Mouse (Mus musculus) neural tube, postnatal 0 days (tissue): ENCODE data around the gene Phyhd1. TPM values are rescaled to one million over a fixed set of nuclear protein-coding genes. Genes with fewer than 3 reads are reported as not detected.

Experiments used
- polyA plus RNA-seq: library from polyadenylated mRNA; unstranded; fragments of >200 nt; fragmentation: Nextera tagmentation; extraction: Ambion mirVana; gene quantifications from 2 replicates; pipeline ENCODE4 v1.2.1, GENCODE M21; 2015

Phyhd1 gene
- 7.3 and 8.3 TPM in 2 replicates for polyA plus RNA-seq

DNA sequence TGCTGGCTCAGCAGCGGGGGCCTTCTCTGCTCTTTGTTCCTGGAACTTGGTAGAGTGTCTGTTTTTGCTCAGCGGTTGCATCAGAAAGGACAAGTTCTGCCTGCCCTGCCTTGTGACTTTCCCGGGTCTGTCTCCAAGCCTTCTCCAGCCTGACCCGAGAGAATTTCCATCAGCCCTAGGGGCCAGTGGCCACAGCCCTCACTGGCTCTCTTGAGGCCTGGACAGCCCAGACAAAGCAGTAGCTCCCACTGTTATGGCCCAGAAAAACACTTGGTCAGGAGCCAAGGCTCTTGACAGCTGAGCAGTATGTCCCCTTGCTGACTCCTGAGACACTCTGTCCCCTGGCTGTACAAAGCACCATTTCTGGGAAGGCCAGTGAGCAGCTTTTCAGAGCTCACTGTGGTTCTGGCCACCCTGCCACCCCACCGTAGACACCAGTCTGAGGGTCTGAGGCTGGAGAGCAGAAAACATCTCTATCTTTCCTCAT, at the start of gene Phyhd1:
TSS of gene Phyhd1 (plus strand) at position 437 of the 487 bp plus-strand sequence.

GRCm38 (mm10) chr2:30237199-30237880, 28.7 kb upstream of the Phyhd1 start, which contains the start of gene Lrrc8a:
Gene Lrrc8a, plus strand, starts transcription at chr2:30237715.

DNA sequence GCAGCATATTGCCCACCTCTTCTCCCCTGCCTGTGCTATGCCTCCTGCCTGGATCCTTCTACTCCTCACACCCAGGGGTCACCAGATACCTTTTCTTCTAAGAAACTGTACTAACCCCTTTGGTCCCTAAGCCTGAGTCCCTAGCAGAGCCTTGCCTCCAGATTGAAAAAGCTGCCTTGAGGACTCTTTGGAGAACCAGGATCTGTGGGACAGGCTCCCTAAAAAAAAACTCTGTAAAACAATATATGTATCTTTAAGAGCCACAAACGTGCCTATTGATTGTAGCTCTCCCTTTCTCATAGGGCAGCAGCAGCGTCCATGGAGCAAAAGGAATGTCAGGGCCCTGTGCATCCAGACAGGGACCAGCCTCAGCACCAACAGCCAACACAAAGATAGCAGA, 25.7 kb upstream of the Phyhd1 start, which contains the start of gene Gm28035:
TSS of gene Gm28035 (plus strand) at position 301 of the 400 bp plus-strand sequence.

GRCm38 (mm10) chr2:30280743-30281142, 14.7 kb downstream of the Phyhd1 start, which contains the start of gene Gm28038:
Gene Gm28038, plus strand, starts transcription at chr2:30281043.

DNA sequence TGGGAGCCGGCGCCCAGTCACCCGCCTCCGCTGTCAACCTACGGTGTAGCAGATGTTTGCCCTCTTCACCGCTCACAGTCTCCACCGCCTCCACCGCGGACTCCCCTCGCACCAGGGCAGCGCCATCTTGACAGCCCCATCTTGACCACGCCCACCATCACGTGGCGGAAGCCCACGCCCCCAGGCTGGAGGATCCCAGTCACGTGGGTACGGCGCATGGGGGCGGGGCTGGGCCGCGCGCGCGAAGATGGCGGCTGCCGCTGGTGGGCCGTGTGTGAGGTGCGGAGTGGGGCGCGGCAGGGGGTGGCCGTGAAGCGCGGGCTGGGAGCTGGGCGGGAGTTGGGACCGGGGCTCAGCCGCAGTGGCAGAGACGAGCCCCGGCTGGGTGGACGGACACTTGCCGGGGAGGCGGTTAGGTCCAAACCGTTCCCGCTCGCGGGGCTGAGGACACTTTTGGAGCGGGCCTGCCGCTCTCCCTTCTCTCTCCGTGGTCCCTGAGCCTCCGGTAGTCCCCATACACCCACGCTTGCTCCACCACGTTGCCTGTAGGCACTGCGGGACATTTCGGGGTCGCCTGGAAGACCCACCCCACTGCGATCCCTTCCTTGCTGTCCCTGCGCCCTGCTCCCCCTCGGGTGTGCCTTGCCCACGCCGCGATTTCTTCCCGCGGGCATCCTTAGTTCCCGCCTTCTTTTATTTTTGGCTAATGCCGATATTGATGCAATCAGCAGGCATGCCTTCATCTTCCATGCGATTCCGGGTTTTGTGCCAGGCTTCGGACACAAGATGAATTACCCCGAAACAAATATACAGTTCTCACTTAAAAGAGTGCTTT, 20.4 kb downstream of the Phyhd1 start, which contains the start of the genes Dolk and Nup188:
TSS of gene Dolk (minus strand) at position 143 of the 835 bp plus-strand sequence.
TSS of gene Nup188 (plus strand) at position 206 of the 835 bp plus-strand sequence.

Other genes with a start within 250 kb of the Phyhd1 start
- gene Wdr34, start 217.3 kb upstream of the Phyhd1 start, polyA plus RNA-seq, result 57.4 and 65.7 TPM in 2 replicates
- 280 and 287 TPM in 2 replicates for gene Set, start 208.8 kb upstream of the Phyhd1 start, polyA plus RNA-seq
- 0.87 and 1.0 TPM in 2 replicates for gene Pkn3, start 188.5 kb upstream of the Phyhd1 start, polyA plus RNA-seq
- gene Zdhhc12, start 172.6 kb upstream of the Phyhd1 start, polyA plus RNA-seq, result 35.6 and 39.5 TPM in 2 replicates
- 16.3 and 17.7 TPM in 2 replicates for gene Zer1, start 141.6 kb upstream of the Phyhd1 start, polyA plus RNA-seq
- 9.2 and 10.8 TPM in 2 replicates for gene Tbc1d13, start 132.5 kb upstream of the Phyhd1 start, polyA plus RNA-seq
- gene Endog, start 94.7 kb upstream of the Phyhd1 start, polyA plus RNA-seq, result 52.6 and 59.4 TPM in 2 replicates
- gene Spout1, start 87.7 kb upstream of the Phyhd1 start, polyA plus RNA-seq, result 52.8 and 64.2 TPM in 2 replicates
- gene Kyat1, start 60.4 kb upstream of the Phyhd1 start, polyA plus RNA-seq, result 17.1 and 18.6 TPM in 2 replicates
- 60.2 and 61.1 TPM in 2 replicates for gene Lrrc8a, start 28.5 kb upstream of the Phyhd1 start, polyA plus RNA-seq
- gene Gm28035, start 25.6 kb upstream of the Phyhd1 start, polyA plus RNA-seq, result 0.09 and 0.15 TPM in 2 replicates
- gene Gm28038, start 14.8 kb downstream of the Phyhd1 start, polyA plus RNA-seq, result not detected in 2 replicates
- 42.0 and 45.1 TPM in 2 replicates for gene Dolk, start 20.1 kb downstream of the Phyhd1 start, polyA plus RNA-seq
- gene Nup188, start 20.2 kb downstream of the Phyhd1 start, polyA plus RNA-seq, result 10.0 and 11.1 TPM in 2 replicates
- 180 and 203 TPM in 2 replicates for gene Sh3glb2, start 93.1 kb downstream of the Phyhd1 start, polyA plus RNA-seq
- 33.5 and 36.1 TPM in 2 replicates for gene Miga2, start 98.0 kb downstream of the Phyhd1 start, polyA plus RNA-seq
- gene Dolpp1, start 126.1 kb downstream of the Phyhd1 start, polyA plus RNA-seq, result 53.7 and 54.8 TPM in 2 replicates
- gene Crat, start 149.6 kb downstream of the Phyhd1 start, polyA plus RNA-seq, result 25.8 and 29.2 TPM in 2 replicates
- gene Ptpa, start 149.8 kb downstream of the Phyhd1 start, polyA plus RNA-seq, result 125 and 136 TPM in 2 replicates
- gene Ier5l, start 208.0 kb downstream of the Phyhd1 start, polyA plus RNA-seq, result 2.4 and 6.8 TPM in 2 replicates